Mouse (Mus musculus) stomach, embryonic 14.5 days (tissue): ENCODE results near the gene Fcer1g. TPM values are rescaled to one million over a fixed set of nuclear protein-coding genes. Genes with fewer than 3 reads are reported as not detected.

Experiments
- ATAC-seq: fragments of 200-750 bp; cut with Nextera tagmentation; 2 replicates; pipeline ENCODE4 v1.8.0; 2017; ENCODE audit warnings: low read depth, moderate TSS enrichment; ENCODE audit not compliant: insufficient number of reproducible peaks, insufficient read depth, low FRiP score
- H3K27ac ChIP-seq: fragments of 300-500 bp; sonication (generic); 2 replicates; pipeline ENCODE4 v1.5.1; 2014; ENCODE audit warnings: mild to moderate bottlenecking, low read length, moderate library complexity, mixed read lengths
- H3K27me3 ChIP-seq: fragments of 300-500 bp; sonication (generic); 2 replicates; pipeline ENCODE4 v1.6.1; 2014; ENCODE audit warnings: low read length, control low read depth, mixed read lengths; ENCODE audit not compliant: control insufficient read depth, insufficient read depth
- H3K36me3 ChIP-seq: fragments of 300-500 bp; sonication (generic); 2 replicates; pipeline ENCODE4 v1.6.1; 2014; ENCODE audit warnings: mild to moderate bottlenecking, control low read depth, low read length, moderate library complexity, mixed read lengths; ENCODE audit not compliant: control insufficient read depth, insufficient read depth
- H3K4me1 ChIP-seq: fragments of 300-500 bp; sonication (generic); 2 replicates; pipeline ENCODE4 v1.6.1; 2014; ENCODE audit warnings: low read length, control low read depth, mixed read lengths; ENCODE audit not compliant: control insufficient read depth, insufficient read depth
- H3K4me2 ChIP-seq: fragments of 300-500 bp; sonication (generic); replicated peaks from 2 replicates; pipeline ENCODE4 v1.6.1; 2014; ENCODE audit warnings: low read depth, low read length, control low read depth
- H3K4me3 ChIP-seq: fragments of 300-500 bp; sonication (generic); 2 replicates; pipeline ENCODE4 v1.5.1; 2014; ENCODE audit warnings: low read depth, low read length, control low read depth
- H3K9ac ChIP-seq: fragments of 300-500 bp; sonication (generic); replicated peaks from 2 replicates; pipeline ENCODE4 v1.6.1; 2014; ENCODE audit warnings: low read depth, mild to moderate bottlenecking, control low read depth, low read length, moderate library complexity, mixed read lengths
- H3K9me3 ChIP-seq: fragments of 300-500 bp; sonication (generic); 2 replicates; pipeline ENCODE4 v1.6.1; 2016; ENCODE audit warnings: low read depth, low read length, control low read depth; ENCODE audit not compliant: control insufficient read depth
- WGBS: fragments of 180-500 bp; shearing (Covaris S2); extraction: QIAGEN DNeasy Blood & Tissue Kit; methylation state at CpG from one replicate; pipeline ENCODE4 v1.1.7; 2014; 5-methylcytosine and 5-hydroxymethylcytosine counted together
- polyA plus RNA-seq: library from polyadenylated mRNA; unstranded; fragments of >200 nt; fragmentation: Nextera tagmentation; extraction: Ambion mirVana; gene quantifications from 2 replicates; pipeline ENCODE4 v1.2.1, GENCODE M21; 2014

Fcer1g gene
- polyA plus RNA-seq, 1 experiment from 2014 or later: 52.5 TPM

GRCm38 (mm10) chr1:171205704-171206493, 28.3 kb downstream of the Fcer1g start:
- Histone ChIP-seq H3K27ac (no peak overlapping the region), H3K4me1 (no peaks in the 10 kb centered on the region), H3K4me3 (no peak overlapping the region), H3K27me3 (no peaks in the 10 kb centered on the region), H3K4me2 (no peak overlapping the region), H3K36me3 (no peaks in the 10 kb centered on the region), H3K9me3 (no peaks in the 10 kb centered on the region), H3K9ac (no peak overlapping the region)
- ATAC-seq: no peak
- WGBS: 70% methylated on average over 6 of the region's 6 CpGs

- Histone ChIP-seq H3K4me2 (no peak overlapping the region), H3K36me3 (no peaks in the 10 kb centered on the region), H3K27ac (no peak overlapping the region), H3K9me3 (no peaks in the 10 kb centered on the region), H3K27me3 (no peaks in the 10 kb centered on the region), H3K4me1 (no peaks in the 10 kb centered on the region), H3K4me3 (no peak overlapping the region), H3K9ac (no peak overlapping the region)
- 59% methylated on average over 7 of the region's 7 CpGs for WGBS
- ATAC-seq: no peak
Measured at GRCm38 (mm10) chr1:171204249-171204644, 29.9 kb downstream of the Fcer1g start.

- 47% methylated on average over 11 of the region's 11 CpGs for WGBS
Measured at GRCm38 (mm10) chr1:171203471-171204248, 30.5 kb downstream of the Fcer1g start.

GRCm38 (mm10) chr1:171200769-171201168, 33.4 kb downstream of the Fcer1g start:
- no peaks in the 10 kb centered on the region for H3K36me3 ChIP-seq
- 0 out of 2 replicates have a peak, but pooled peaks cover 6% of the 10 kb centered on the region for H3K27me3 ChIP-seq
- H3K4me1 ChIP-seq: peaks cover 1% of the 10 kb centered on the region; the same call in 1 of the 2 replicates
- 91% methylated on average over 1 of the region's 1 CpGs for WGBS
- H3K9ac ChIP-seq: no peak overlapping the region
- H3K4me2 ChIP-seq: no peak overlapping the region
- no peak for ATAC-seq
- H3K9me3 ChIP-seq: no peaks in the 10 kb centered on the region
- no peak overlapping the region for H3K4me3 ChIP-seq
- H3K27ac ChIP-seq: no peak overlapping the region

More at GRCm38 (mm10) chr1:171203471-171204248, 30.5 kb downstream of the Fcer1g start:
- no peaks in the 10 kb centered on the region for H3K36me3 ChIP-seq
- no peaks in the 10 kb centered on the region for H3K27me3 ChIP-seq
- H3K9ac ChIP-seq: no peak overlapping the region
- ATAC-seq: no peak
- H3K4me1 ChIP-seq: no peaks in the 10 kb centered on the region
- no peak overlapping the region for H3K27ac ChIP-seq
- no peak overlapping the region for H3K4me2 ChIP-seq
- H3K4me3 ChIP-seq: no peak overlapping the region
- no peaks in the 10 kb centered on the region for H3K9me3 ChIP-seq

GRCm38 (mm10) chr1:171199532-171199931, 34.6 kb downstream of the Fcer1g start:
- H3K27ac ChIP-seq: no peak overlapping the region
- ATAC-seq: no peak
- H3K9me3 ChIP-seq: no peaks in the 10 kb centered on the region
- no peak overlapping the region for H3K4me3 ChIP-seq
- WGBS: 38% methylated on average over 1 of the region's 1 CpGs
- no peaks in the 10 kb centered on the region for H3K36me3 ChIP-seq
- peaks cover 12% of the 10 kb centered on the region for H3K27me3 ChIP-seq
- no peak overlapping the region for H3K4me2 ChIP-seq
- H3K4me1 ChIP-seq: peaks cover 4% of the 10 kb centered on the region; the same call in 1 of the 2 replicates
- H3K9ac ChIP-seq: no peak overlapping the region

- WGBS: under 1% methylated on average over 33 of the region's 33 CpGs
- H3K4me2 ChIP-seq: peak within 1 kb of the TSS; percentile 95
- ATAC-seq: peak; percentile 81
- no peak within 1 kb of the TSS; the same call in 1 of the 2 replicates for H3K9ac ChIP-seq
- no peaks in the 10 kb centered on the region for H3K9me3 ChIP-seq
- H3K27ac ChIP-seq: no peak within 1 kb of the TSS
- peaks cover 18% of the 10 kb centered on the region for H3K27me3 ChIP-seq
- H3K4me1 ChIP-seq: peaks cover 20% of the 10 kb centered on the region
- H3K4me3 ChIP-seq: peak within 1 kb of the TSS; percentile 52
- H3K36me3 ChIP-seq: no peaks in the 10 kb centered on the region
Measured at GRCm38 (mm10) chr1:171195887-171196397, 38.2 kb downstream of the Fcer1g start, which contains the start of gene Pcp4l1. Gene Pcp4l1, minus strand, starts transcription at chr1:171196268.

GRCm38 (mm10) chr1:171195046-171195822, 38.9 kb downstream of the Fcer1g start:
- H3K27ac ChIP-seq: no peak overlapping the region
- 11% methylated on average over 20 of the region's 20 CpGs for WGBS
- peaks cover 20% of the 10 kb centered on the region for H3K4me1 ChIP-seq
- H3K36me3 ChIP-seq: no peaks in the 10 kb centered on the region
- H3K4me2 ChIP-seq: peak overlapping the region; percentile 95
- peaks cover 18% of the 10 kb centered on the region for H3K27me3 ChIP-seq
- H3K9me3 ChIP-seq: no peaks in the 10 kb centered on the region
- no peak; the same call in 1 of the 2 replicates for ATAC-seq
- no peak overlapping the region; the same call in 1 of the 2 replicates for H3K9ac ChIP-seq
- peak overlapping the region; percentile 52 for H3K4me3 ChIP-seq
